Mouse (Mus musculus) MEL (cell line): ENCODE data around the gene Ptprn2. TPM values are rescaled to one million over a fixed set of nuclear protein-coding genes. Genes with fewer than 3 reads are reported as not detected.

Source experiments
- DNase-seq: peaks from one replicate; pipeline ENCODE4 v3.0.0; 2011; ENCODE audit warnings: low read depth, low spot score
- H3K27ac ChIP-seq: 2 replicates; pipeline ENCODE4 v1.5.1; 2012; ENCODE audit warnings: low read depth, mild to moderate bottlenecking, control low read depth, low read length, moderate library complexity; ENCODE audit not compliant: control insufficient read depth
- H3K27me3 ChIP-seq, 2 experiments: fragments of 150-350 bp in 1 of 2; sonication (generic) in 1 of 2; 2 replicates each; pipeline ENCODE4 v1.6.1; 2012; ENCODE audit warnings: low read length in 2 of 2, mild to moderate bottlenecking in 2 of 2, improper control_type of control experiment in 1 of 2, moderate library complexity in 1 of 2; ENCODE audit not compliant: insufficient read depth in 2 of 2, control insufficient read depth in 1 of 2
- H3K36me3 ChIP-seq, 2 experiments: 2 replicates each; pipeline ENCODE4 v1.6.1; 2012 to 2014; ENCODE audit warnings: low read length in 2 of 2, improper control_type of control experiment in 1 of 2, inconsistent platforms in 1 of 2, mild to moderate bottlenecking in 1 of 2; ENCODE audit not compliant: insufficient read depth in 2 of 2, control insufficient read depth in 1 of 2
- H3K4me1 ChIP-seq, 2 experiments: fragments of 150-350 bp in 1 of 2; sonication (generic) in 1 of 2; 2 replicates each; pipeline ENCODE4 v1.6.1; 2012; ENCODE audit warnings: low read length in 2 of 2, improper control_type of control experiment in 1 of 2, mild to moderate bottlenecking in 1 of 2; ENCODE audit not compliant: insufficient read depth in 2 of 2, control insufficient read depth in 1 of 2
- H3K4me3 ChIP-seq, 2 experiments: fragments of 150-350 bp in 1 of 2; sonication (generic) in 1 of 2; 2 replicates each; pipeline ENCODE4 v1.5.1; 2012; ENCODE audit warnings: low read depth in 2 of 2, low read length in 2 of 2, mild to moderate bottlenecking in 2 of 2, moderate library complexity in 2 of 2, control low read depth in 1 of 2, improper control_type of control experiment in 1 of 2; ENCODE audit not compliant: control insufficient read depth in 1 of 2, insufficient read depth in 1 of 2
- H3K79me2 ChIP-seq: 2 replicates; pipeline ENCODE4 v1.6.1; 2012; ENCODE audit warnings: mild to moderate bottlenecking, low read length, moderate library complexity; ENCODE audit not compliant: control insufficient read depth, poor library complexity, insufficient read depth
- H3K9ac ChIP-seq: 2 replicates; pipeline ENCODE4 v1.6.1; 2012; ENCODE audit warnings: low read depth, mild to moderate bottlenecking, control low read depth, low read length, moderate library complexity; ENCODE audit not compliant: control insufficient read depth, poor library complexity, severe bottlenecking
- H3K9me3 ChIP-seq: fragments of 150-350 bp; sonication (generic); replicated peaks from 2 replicates; pipeline ENCODE4 v1.6.1; 2012; ENCODE audit warnings: mild to moderate bottlenecking, low read length, improper control_type of control experiment, moderate library complexity; ENCODE audit not compliant: insufficient read depth
- CHD2 ChIP-seq: IDR thresholded peaks from 2 replicates; pipeline ENCODE4 v1.6.1; 2011; ENCODE audit warnings: low read length, improper control_type of control experiment
- ELF1 ChIP-seq: IDR thresholded peaks from 2 replicates; pipeline ENCODE4 v1.6.1; 2014; ENCODE audit warnings: low read depth, mild to moderate bottlenecking, inconsistent platforms, low read length, improper control_type of control experiment, moderate library complexity
- EP300 ChIP-seq, 2 experiments: IDR thresholded peaks; 2 replicates each; pipeline ENCODE4 v1.6.1; 2011; ENCODE audit warnings: improper control_type of control experiment in 2 of 2, low read length in 2 of 2, low read depth in 1 of 2, mild to moderate bottlenecking in 1 of 2
- ETS1 ChIP-seq: IDR thresholded peaks from 2 replicates; pipeline ENCODE4 v1.6.1; 2012; ENCODE audit warnings: low read depth, mild to moderate bottlenecking, inconsistent platforms, low read length, improper control_type of control experiment, moderate library complexity
- GATA1 ChIP-seq: IDR thresholded peaks from 2 replicates; pipeline ENCODE4 v1.6.1; 2011; ENCODE audit warnings: low read depth, low read length, improper control_type of control experiment
- MAFK ChIP-seq: IDR thresholded peaks from 2 replicates; pipeline ENCODE4 v1.6.1; 2011; ENCODE audit warnings: low read depth, mild to moderate bottlenecking, low read length, improper control_type of control experiment, borderline replicate concordance
- MAX ChIP-seq: IDR thresholded peaks from 2 replicates; pipeline ENCODE4 v1.6.1; 2011; ENCODE audit warnings: low read length, improper control_type of control experiment
- MAZ ChIP-seq: IDR thresholded peaks from 2 replicates; pipeline ENCODE4 v1.6.1; 2012; ENCODE audit warnings: low read depth, mild to moderate bottlenecking, inconsistent platforms, low read length, improper control_type of control experiment
- MXI1 ChIP-seq: IDR thresholded peaks from 2 replicates; pipeline ENCODE4 v1.6.1; 2011; ENCODE audit warnings: mild to moderate bottlenecking, low read depth, low read length, improper control_type of control experiment
- MYB ChIP-seq: IDR thresholded peaks from 2 replicates; pipeline ENCODE4 v1.6.1; 2011; ENCODE audit warnings: mild to moderate bottlenecking, low read depth, low read length, improper control_type of control experiment
- MYC ChIP-seq: IDR thresholded peaks from 2 replicates; pipeline ENCODE4 v1.6.1; 2011; ENCODE audit warnings: low read depth, mild to moderate bottlenecking, low read length, improper control_type of control experiment, moderate library complexity
- NRF1 ChIP-seq: IDR thresholded peaks from 2 replicates; pipeline ENCODE4 v1.6.1; 2014; ENCODE audit warnings: low read depth, mild to moderate bottlenecking, inconsistent platforms, low read length, improper control_type of control experiment, moderate library complexity; ENCODE audit not compliant: poor library complexity, insufficient read depth, severe bottlenecking
- RAD21 ChIP-seq: IDR thresholded peaks from 2 replicates; pipeline ENCODE4 v1.6.1; 2011; ENCODE audit warnings: mild to moderate bottlenecking, low read depth, low read length, improper control_type of control experiment
- RCOR1 ChIP-seq: IDR thresholded peaks from 2 replicates; pipeline ENCODE4 v1.6.1; 2012; ENCODE audit warnings: low read depth, mild to moderate bottlenecking, inconsistent platforms, low read length, improper control_type of control experiment
- SIN3A ChIP-seq: IDR thresholded peaks from 2 replicates; pipeline ENCODE4 v1.6.1; 2012; ENCODE audit warnings: low read length, improper control_type of control experiment, inconsistent platforms
- TBP ChIP-seq: IDR thresholded peaks from 2 replicates; pipeline ENCODE4 v1.8.0; 2011; ENCODE audit warnings: low read depth, low read length, improper control_type of control experiment
- TCF12 ChIP-seq: IDR thresholded peaks from 2 replicates; pipeline ENCODE4 v1.6.1; 2014; ENCODE audit warnings: low read depth, mild to moderate bottlenecking, inconsistent platforms, low read length, improper control_type of control experiment, moderate library complexity
- UBTF ChIP-seq: IDR thresholded peaks from 2 replicates; pipeline ENCODE4 v1.6.1; 2012; ENCODE audit warnings: low read depth, mild to moderate bottlenecking, inconsistent platforms, low read length, improper control_type of control experiment, moderate library complexity, borderline replicate concordance; ENCODE audit not compliant: insufficient read depth
- USF1 ChIP-seq: IDR thresholded peaks from 2 replicates; pipeline ENCODE4 v1.6.1; 2014; ENCODE audit warnings: low read depth, mild to moderate bottlenecking, inconsistent platforms, low read length, improper control_type of control experiment, moderate library complexity
- USF2 ChIP-seq, 2 experiments: IDR thresholded peaks; 2 replicates each; pipeline ENCODE4 v1.6.1; 2011 to 2012; ENCODE audit warnings: improper control_type of control experiment in 2 of 2, low read length in 2 of 2, borderline replicate concordance in 1 of 2, inconsistent platforms in 1 of 2, low read depth in 1 of 2, mild to moderate bottlenecking in 1 of 2; ENCODE audit not compliant: insufficient read depth in 1 of 2
- ZC3H11A ChIP-seq: IDR thresholded peaks from 2 replicates; pipeline ENCODE4 v1.6.1; 2012; ENCODE audit warnings: low read depth, mild to moderate bottlenecking, inconsistent platforms, low read length, improper control_type of control experiment
- ZKSCAN1 ChIP-seq: IDR thresholded peaks from 2 replicates; pipeline ENCODE4 v1.6.1; 2012; ENCODE audit warnings: low read depth, mild to moderate bottlenecking, inconsistent platforms, low read length, improper control_type of control experiment, moderate library complexity
- ZNF384 ChIP-seq: IDR thresholded peaks from 2 replicates; pipeline ENCODE4 v1.6.1; 2012; ENCODE audit warnings: low read depth, mild to moderate bottlenecking, inconsistent platforms, low read length, improper control_type of control experiment
- polyA plus RNA-seq, 2 experiments: library from polyadenylated mRNA; stranded (reverse) in 1 of 2; unstranded in 1 of 2; fragments of >175 nt in 1 of 2; fragments of >200 nt in 1 of 2; gene quantifications; 2 replicates each; pipeline versions ENCODE4 v1.2.1 to v1.2.4; 2012; ENCODE audit warnings: low replicate concordance in 2 of 2, low read depth in 1 of 2; ENCODE audit not compliant: insufficient read length in 2 of 2, insufficient read depth in 1 of 2, missing spikeins in 1 of 2
- total RNA-seq: library from RNA; depleted of rRNA; stranded (reverse); fragments of 300-350 nt; gene quantifications from 2 replicates; pipeline ENCODE4 v1.2.3, GENCODE M21; 2012

Ptprn2 gene
- total and polyA plus RNA-seq, 3 experiments = not detected

GRCm38 (mm10) chr12:116473761-116474160 lies 11.8 kb upstream of the Ptprn2 start:
- Histone ChIP-seq H3K9ac (no peak overlapping the region), H3K4me3 (no peak overlapping the region), H3K79me2 (no peaks in the 10 kb centered on the region), H3K27ac (no peak overlapping the region), H3K4me1 (peaks cover 13 to 14% of the 10 kb centered on the region in 2 experiments), H3K36me3 (peaks cover 0 to 18% of the 10 kb centered on the region in 2 experiments; a peak in 2 of 4 replicates), H3K9me3 (no peaks in the 10 kb centered on the region), H3K27me3 (no peaks in the 10 kb centered on the region)
- DNase-seq = peak; percentile 51
- TF ChIP-seq CHD2 (no peak), SIN3A (no peak), USF2 (IDR thresholded peaks at IDR 0.05; ENCODE audit: borderline replicate concordance in 1 of 2, insufficient read depth in 1 of 2, low read depth in 1 of 2, low read length in 2 of 2) (no peak), USF1 (no peak), MXI1 (peak; percentile 41; the same call in 1 of the 2 replicates), ETS1 (0 out of 2 replicates have a peak, but pooled peaks have one; percentile 28), NRF1 (no peak), EP300 (IDR thresholded peaks at IDR 0.05; ENCODE audit: low read depth in 1 of 2, low read length in 2 of 2) (peak; percentile 29 to 60; a peak in 2 of 4 replicates), TCF12 (no peak), MAZ (no peak), MYC (peak; percentile 76; the same call in 1 of the 2 replicates), ZC3H11A (no peak), MYB (no peak), UBTF (no peak), RAD21 (no peak), MAFK (no peak), ZNF384 (0 out of 2 replicates have a peak, but pooled peaks have one; percentile 24), MAX (peak; percentile 50; the same call in 1 of the 2 replicates), TBP (no peak), RCOR1 (no peak), ELF1 (peak; percentile 37; the same call in 1 of the 2 replicates), ZKSCAN1 (no peak), GATA1 (peak; percentile 61)
